Mouse (Mus musculus) cerebellum, adult 2 months (tissue): ENCODE data around the gene Evi5l. TPM values are rescaled to one million over a fixed set of nuclear protein-coding genes. Genes with fewer than 3 reads are reported as not detected.
A peak's percentile ranks its signal among the peaks of the same experiment; 100 is the strongest.
"Not testable (repeated sequence)": the region's sequence is repeated elsewhere in the genome, so short reads cannot be mapped to it uniquely, and the experiment has no call there.

ENCODE experiments used
- DNase-seq, 2 experiments: peaks; one replicate each; pipeline ENCODE4 v3.0.0; 2021
- H3K27ac ChIP-seq: fragments of 200-500 bp; 2 replicates; pipeline ENCODE4 v1.5.1; 2012; ENCODE audit warnings: low read length, control low read depth, inconsistent platforms; ENCODE audit not compliant: insufficient read depth
- H3K27me3 ChIP-seq: fragments of 200-500 bp; 2 replicates; pipeline ENCODE4 v1.6.1; 2012; ENCODE audit warnings: inconsistent platforms, mild to moderate bottlenecking, low read length, moderate library complexity; ENCODE audit not compliant: control insufficient read depth, insufficient read depth
- H3K4me1 ChIP-seq: fragments of 200-500 bp; 2 replicates; pipeline ENCODE4 v1.6.1; 2011; ENCODE audit warnings: low read length; ENCODE audit not compliant: control insufficient read depth, insufficient read depth
- H3K4me3 ChIP-seq: fragments of 200-500 bp; replicated peaks from 2 replicates; pipeline ENCODE3; 2011; ENCODE audit warnings: mild to moderate bottlenecking, low read depth, low read length, control low read depth; ENCODE audit not compliant: insufficient read depth
- CTCF ChIP-seq: fragments of 200-500 bp; IDR thresholded peaks from 2 replicates; pipeline ENCODE4 v1.5.1; 2011; ENCODE audit warnings: low read depth, mild to moderate bottlenecking, control low read depth, low read length, moderate library complexity, borderline replicate concordance; ENCODE audit not compliant: insufficient read depth
- POLR2A ChIP-seq: fragments of 200-500 bp; IDR thresholded peaks from 2 replicates; pipeline ENCODE4 v1.6.1; 2011; ENCODE audit warnings: low read length, control low read depth, borderline replicate concordance; ENCODE audit not compliant: insufficient read depth
- whole genome bisulfite sequencing: fragments of 180-500 bp; shearing (Covaris S2); methylation state at CpG from one replicate; pipeline ENCODE4 v1.1.7; 2018; 5-methylcytosine and 5-hydroxymethylcytosine counted together
- polyA plus RNA-seq: library from polyadenylated mRNA; depleted of rRNA; stranded (reverse); fragments of >200 nt; gene quantifications from 2 replicates; pipeline ENCODE4 v1.2.3, GENCODE M21; 2012

Evi5l gene
- polyA plus RNA-seq, 1 experiment = 73.3 TPM

DNA sequence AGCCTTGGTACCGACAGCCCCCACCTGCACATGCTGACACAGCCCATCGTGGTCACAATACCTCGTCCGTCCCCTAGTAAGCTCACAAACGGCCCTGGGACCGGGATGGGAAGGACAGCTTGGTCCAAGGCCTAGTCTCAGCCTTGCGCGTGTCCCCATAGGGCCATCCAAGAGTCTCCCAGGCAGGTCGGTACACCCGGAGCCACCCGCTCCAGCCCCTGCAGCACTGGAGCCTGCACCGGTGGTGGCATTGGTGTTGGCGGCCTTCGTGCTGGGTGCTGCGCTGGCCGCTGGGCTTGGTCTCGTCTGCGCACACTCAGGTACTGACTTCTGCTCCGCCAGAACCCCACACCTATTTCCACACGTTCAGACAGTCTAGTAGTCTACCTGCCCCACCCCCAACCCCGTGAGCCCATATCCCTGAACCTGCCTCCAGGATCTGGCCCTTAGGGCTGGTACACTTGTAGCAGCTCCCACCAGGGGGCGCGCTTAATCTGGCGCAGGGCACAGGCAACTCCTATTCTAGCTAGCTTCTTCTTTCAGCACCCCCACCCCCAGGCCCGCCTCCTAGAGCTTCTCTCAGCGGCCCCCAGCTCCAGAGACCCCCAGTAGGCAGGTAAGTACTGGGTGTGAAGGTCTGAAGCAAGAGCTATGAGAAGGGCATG, 84.1 kb downstream of the Evi5l start:
- Histone ChIP-seq H3K4me1 (peaks cover 11% of the 10 kb centered on the region), H3K4me3 (no peak overlapping the region), H3K27me3 (no peaks in the 10 kb centered on the region), H3K27ac (no peak overlapping the region)
- WGBS = 37% methylated on average over 26 of the region's 26 CpGs
- peak; percentile 75 to 79 for DNase-seq
- TF ChIP-seq POLR2A (no peak), CTCF (peak; percentile 80)

DNA sequence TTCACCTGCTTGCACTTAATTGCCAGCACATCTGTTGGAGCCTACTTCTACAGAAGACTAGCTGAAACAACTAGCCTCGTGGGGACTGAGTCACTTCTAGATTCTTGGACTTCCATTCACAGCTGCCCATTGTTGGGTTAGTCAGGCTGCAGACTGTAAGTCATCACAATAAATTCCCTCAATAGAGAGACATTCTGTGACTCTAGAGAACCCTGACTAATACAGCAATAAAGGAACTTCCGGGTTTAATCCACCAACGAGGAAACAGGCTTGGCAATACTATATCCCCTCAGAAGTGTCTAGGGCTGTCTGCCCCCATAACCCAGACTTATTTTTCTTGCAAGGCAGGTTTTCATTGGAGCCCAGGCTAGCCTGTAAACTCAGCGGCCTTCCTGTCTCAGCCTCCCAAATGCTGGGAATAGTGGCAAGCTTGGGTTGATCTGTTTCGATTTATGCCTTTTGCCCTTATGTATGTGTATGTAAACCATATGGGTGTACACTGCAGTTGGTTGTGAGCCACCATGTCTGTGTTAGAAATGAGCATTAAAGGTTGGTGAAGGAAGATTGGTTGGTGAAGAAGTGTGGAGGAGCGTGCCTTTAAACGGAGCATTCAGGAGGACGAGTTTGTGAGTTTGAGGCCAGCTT, 85.9 kb downstream of the Evi5l start:
- Histone ChIP-seq H3K27me3 (no peaks in the 10 kb centered on the region), H3K4me1 (peaks cover 11% of the 10 kb centered on the region), H3K27ac (peak overlapping the region; percentile 47; the same call in 1 of the 2 replicates), H3K4me3 (peak overlapping the region; percentile 88)
- DNase-seq = no peak
- TF ChIP-seq POLR2A (no peak), CTCF (no peak)
- 42% methylated on average over 8 of the region's 8 CpGs for WGBS

DNA sequence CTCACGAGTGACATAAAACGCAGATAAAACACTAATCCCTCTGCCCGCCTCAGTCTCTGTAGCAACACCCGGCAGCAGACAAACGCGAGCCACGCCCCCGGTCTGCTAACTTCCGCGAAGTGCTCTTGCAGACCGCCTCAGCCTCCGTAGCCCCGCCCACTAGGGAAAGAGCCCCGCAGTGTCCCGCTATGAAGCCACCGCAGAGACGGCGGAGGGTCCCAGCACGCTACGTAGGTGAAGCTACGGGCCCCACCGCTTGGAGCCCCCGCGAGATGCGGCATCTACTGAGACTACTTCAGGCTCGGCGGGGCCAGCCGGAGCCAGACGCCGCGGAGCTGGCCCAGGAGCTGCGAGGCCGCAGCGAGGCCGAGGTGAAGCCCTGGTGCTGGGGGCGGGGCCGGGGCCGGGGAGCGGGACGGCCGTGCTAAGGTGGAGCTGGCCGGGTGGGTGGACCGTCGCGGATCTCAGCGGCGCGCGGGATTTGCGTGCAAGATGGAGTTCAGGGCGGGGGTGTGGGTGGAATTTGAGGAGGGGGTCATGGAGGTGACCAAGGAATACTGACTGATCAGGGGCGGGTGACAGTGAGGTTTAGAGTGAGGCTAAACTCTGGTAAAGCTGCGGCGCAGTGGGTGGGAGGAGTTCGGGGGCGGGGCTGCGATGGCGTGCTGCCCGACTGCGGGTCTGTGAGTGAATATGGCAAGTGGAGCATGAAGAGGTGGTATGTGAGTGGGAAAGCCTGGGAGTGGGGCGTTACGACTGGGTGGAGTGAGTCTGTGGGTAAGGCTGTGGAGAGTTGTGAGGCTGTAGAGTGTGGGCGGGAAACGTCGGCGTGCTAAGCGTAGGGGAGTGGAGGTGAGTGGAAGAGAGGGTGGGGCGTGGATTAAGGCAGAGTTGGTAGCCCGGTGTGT, 86.8 kb downstream of the Evi5l start, which contains the start of gene Snapc2:
Gene Snapc2, plus strand, starts transcription at position 147 of the 908 bp plus-strand sequence.
- TF ChIP-seq POLR2A = peak; percentile 53; the same call in 1 of the 2 replicates
- TF ChIP-seq CTCF = no peak
- WGBS = under 1% methylated on average over 69 of the region's 69 CpGs
- peaks cover 11% of the 10 kb centered on the region for H3K4me1 ChIP-seq
- H3K4me3 ChIP-seq = peak within 1 kb of the TSS; percentile 88
- peak; percentile 91 to 94 for DNase-seq
- H3K27me3 ChIP-seq = no peaks in the 10 kb centered on the region
- H3K27ac ChIP-seq = peak within 1 kb of the TSS; percentile 47; the same call in 1 of the 2 replicates

DNA sequence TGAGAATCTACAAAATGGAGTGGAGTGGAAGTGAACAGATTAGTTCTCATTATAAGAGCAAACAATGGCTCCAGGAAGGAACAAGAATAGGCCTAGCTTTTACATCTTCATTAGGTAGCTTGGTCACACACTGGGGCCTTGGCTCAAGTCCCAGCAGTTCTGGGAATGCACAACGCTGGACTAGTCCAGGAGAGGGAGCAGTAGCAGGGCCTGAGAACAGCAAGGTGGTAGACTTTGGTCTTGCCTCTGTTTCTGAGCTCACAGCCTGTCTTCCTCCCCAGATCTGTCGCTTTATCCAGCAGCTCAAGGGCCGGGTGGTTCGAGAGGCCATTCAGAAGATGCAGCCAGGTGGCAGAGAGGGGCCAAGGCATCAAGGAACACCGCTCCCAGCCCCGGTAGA, 87.6 kb downstream of the Evi5l start:
- 21% methylated on average over 6 of the region's 6 CpGs for WGBS
- Histone ChIP-seq H3K4me1 (peaks cover 16% of the 10 kb centered on the region), H3K4me3 (no peak overlapping the region)

DNA sequence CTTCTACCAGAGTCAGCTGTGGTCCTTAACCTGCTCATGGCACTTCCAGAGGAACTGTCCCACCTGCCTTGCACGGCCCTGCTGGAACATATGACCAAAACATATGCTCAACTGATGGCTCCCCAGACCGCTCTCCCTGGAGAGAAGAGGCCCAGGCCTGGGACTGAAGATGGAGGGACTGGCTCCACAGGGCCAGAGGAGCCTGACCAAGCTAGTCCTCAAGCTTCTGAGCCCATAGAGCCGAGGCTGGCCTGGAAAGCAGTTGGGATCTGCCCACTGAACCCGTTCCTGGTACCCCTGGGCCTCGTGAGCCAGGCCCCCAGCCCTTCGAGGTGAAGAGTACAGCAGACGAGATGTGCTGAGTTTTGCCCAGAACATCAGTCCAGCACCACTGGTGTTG, 89.1 kb downstream of the Evi5l start:
- DNase-seq, H3K27ac ChIP-seq, H3K4me3 ChIP-seq, H3K27me3 ChIP-seq: not testable (repeated sequence)
- peaks cover 12% of the 10 kb centered on the region for H3K4me1 ChIP-seq
- 73% methylated on average over 7 of the region's 7 CpGs for WGBS

More for the DNA sequence above, 87.6 kb downstream of the Evi5l start:
- no peak for TF ChIP-seq POLR2A
- TF ChIP-seq CTCF = peak; percentile 62
- Histone ChIP-seq H3K27ac (no peak overlapping the region), H3K27me3 (no peaks in the 10 kb centered on the region)
- peak; percentile 76 to 82 for DNase-seq

DNA sequence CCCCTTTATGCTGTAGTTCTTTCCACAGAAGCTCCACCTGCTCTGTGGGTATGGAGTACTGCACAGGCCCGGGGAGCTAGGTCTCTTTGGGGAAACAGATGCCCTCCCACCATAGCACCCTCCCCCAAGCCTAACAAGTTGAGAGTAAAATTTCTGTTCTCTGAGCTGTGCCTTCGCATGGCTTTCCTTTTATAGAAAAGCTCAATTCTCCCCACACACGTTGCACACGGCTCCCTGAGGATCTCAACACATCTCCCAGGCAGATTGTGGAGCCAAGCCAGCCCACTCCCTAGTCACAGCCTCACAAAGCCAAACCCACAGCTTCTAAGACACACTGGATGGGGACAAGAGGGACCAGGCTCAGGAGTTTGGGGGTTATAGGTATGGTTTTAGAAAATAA, 90.5 kb downstream of the Evi5l start:
- H3K4me3 ChIP-seq = no peak overlapping the region

DNA sequence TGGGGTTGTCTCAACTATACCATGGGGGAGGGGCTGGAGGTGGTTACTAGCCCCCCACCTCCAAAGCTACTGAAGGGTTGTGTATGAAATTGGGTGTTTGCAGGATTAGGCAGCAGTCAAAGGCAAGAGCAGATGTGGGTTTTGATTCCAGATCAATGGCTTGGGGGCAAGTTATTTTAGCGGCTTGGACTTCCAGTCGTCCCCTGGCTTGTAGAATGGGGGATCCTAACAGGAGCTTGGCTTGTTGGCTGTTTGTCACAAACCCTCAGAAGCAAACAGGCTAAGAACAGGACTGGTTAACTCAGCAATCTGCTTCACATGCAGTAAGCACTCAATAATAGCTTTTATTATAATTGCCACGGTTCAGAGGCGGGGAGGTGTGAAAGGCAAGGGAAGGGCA, 91.0 kb downstream of the Evi5l start:
- Histone ChIP-seq H3K27me3 (no peaks in the 10 kb centered on the region), H3K27ac (no peak overlapping the region), H3K4me1 (peaks cover 11% of the 10 kb centered on the region), H3K4me3 (no peak overlapping the region)
- no peak for DNase-seq
- TF ChIP-seq CTCF (no peak), POLR2A (no peak)
- WGBS = 66% methylated on average over 4 of the region's 4 CpGs

More for the DNA sequence above, 90.5 kb downstream of the Evi5l start:
- TF ChIP-seq POLR2A (no peak), CTCF (no peak)
- 18% methylated on average over 4 of the region's 4 CpGs for WGBS
- Histone ChIP-seq H3K27ac (no peak overlapping the region), H3K27me3 (no peaks in the 10 kb centered on the region), H3K4me1 (peaks cover 12% of the 10 kb centered on the region)
- no peak for DNase-seq

DNA sequence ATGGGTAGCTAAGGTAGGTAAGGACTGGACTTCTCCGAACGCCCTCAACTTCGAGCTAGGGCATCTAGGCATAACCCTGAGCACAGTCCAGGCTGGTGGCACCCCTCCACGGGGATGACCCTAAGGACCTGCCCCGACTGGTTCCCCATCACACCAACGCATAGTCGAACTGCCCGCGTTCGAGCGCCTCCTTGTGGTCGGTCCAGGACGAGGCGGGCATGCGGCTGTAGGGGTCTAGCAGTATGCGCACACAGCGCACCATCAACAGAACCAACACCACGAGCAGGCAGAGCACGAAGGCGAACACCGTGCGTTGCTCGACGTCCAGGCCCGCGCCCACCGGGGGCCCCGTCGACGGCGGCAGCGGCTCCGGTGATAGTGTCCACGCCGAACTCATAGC, 91.9 kb downstream of the Evi5l start:
- TF ChIP-seq POLR2A (no peak), CTCF (peak; percentile 70)
- 3% methylated on average over 35 of the region's 35 CpGs for WGBS
- Histone ChIP-seq H3K4me3 (peak overlapping the region; percentile 18), H3K27ac (no peak overlapping the region), H3K27me3 (no peaks in the 10 kb centered on the region), H3K4me1 (peaks cover 8% of the 10 kb centered on the region)
- peak; percentile 45 to 63 for DNase-seq
